Mouse (Mus musculus) left cerebral cortex, postnatal 10 days (tissue): Measurements from ENCODE around the gene H2-D1. TPM values are rescaled to one million over a fixed set of nuclear protein-coding genes. Genes with fewer than 3 reads are reported as not detected.

Experiments used
- DNase-seq, 2 experiments: peaks; one replicate each; pipeline ENCODE4 v3.0.0; 2021 to 2022; ENCODE audit warnings: low spot score in 2 of 2, mixed read lengths in 1 of 2; ENCODE audit errors: extremely low spot score in 1 of 2
- intact Hi-C: fragments of 180-260 bp; cut with DNase I; formaldehyde crosslinking; loops from one replicate; pipeline ENCODE4 v1.15.1; 2025
- total RNA-seq, 2 experiments: library from RNA; stranded (reverse); gene quantifications; 2 replicates each; pipeline ENCODE4 v1.2.3; 2021

The H2-D1 gene
- total RNA-seq, 2 experiments from 2014 or later, result 18.2 to 21.5 TPM

- intact Hi-C loops, result no loop called here
- DNase-seq, result no peak
Measured at GRCm38 (mm10) chr17:35236996-35237395, 25.5 kb upstream of the H2-D1 start.

- DNase-seq, result no peak
- intact Hi-C loops, result no loop called here
Measured at GRCm38 (mm10) chr17:35237504-35237903, 25.0 kb upstream of the H2-D1 start.

- intact Hi-C loops, result no loop called here
Measured at GRCm38 (mm10) chr17:35239700-35240099, 22.8 kb upstream of the H2-D1 start.

GRCm38 (mm10) chr17:35240384-35241304 lies 21.9 kb upstream of the H2-D1 start:
- no peak for DNase-seq
- intact Hi-C loops, result no loop called here

More at GRCm38 (mm10) chr17:35239700-35240099, 22.8 kb upstream of the H2-D1 start:
- no peak for DNase-seq

GRCm38 (mm10) chr17:35241305-35242014 lies 21.1 kb upstream of the H2-D1 start, which contains the start of gene Ddx39b:
Gene Ddx39b, plus strand, starts transcription at chr17:35241746.
- intact Hi-C loops, result no loop called here

GRCm38 (mm10) chr17:35242015-35242941 lies 20.3 kb upstream of the H2-D1 start:
- peak; percentile 59 to 80 for DNase-seq
- intact Hi-C loops, result no loop called here

More at GRCm38 (mm10) chr17:35241305-35242014, 21.1 kb upstream of the H2-D1 start, which contains the start of gene Ddx39b:
- DNase-seq, result peak; percentile 94 to 98

GRCm38 (mm10) chr17:35243086-35243485 lies 19.4 kb upstream of the H2-D1 start:
- intact Hi-C loops, result no loop called here
- DNase-seq, result peak in 1 of 2 experiments; percentile 71

- intact Hi-C loops, result no loop called here
- no peak for DNase-seq
Measured at GRCm38 (mm10) chr17:35244999-35245398, 17.5 kb upstream of the H2-D1 start.

- intact Hi-C loops, result no loop called here
- no peak for DNase-seq
Measured at GRCm38 (mm10) chr17:35245731-35246623, 16.6 kb upstream of the H2-D1 start.

GRCm38 (mm10) chr17:35247144-35247543 lies 15.4 kb upstream of the H2-D1 start:
- DNase-seq, result no peak
- intact Hi-C loops, result no loop called here

- no peak for DNase-seq
- intact Hi-C loops, result no loop called here
Measured at GRCm38 (mm10) chr17:35248986-35249385, 13.5 kb upstream of the H2-D1 start.

- intact Hi-C loops, result no loop called here
Measured at GRCm38 (mm10) chr17:35249451-35250197, 12.9 kb upstream of the H2-D1 start.

GRCm38 (mm10) chr17:35250348-35251120 lies 12.0 kb upstream of the H2-D1 start:
- DNase-seq, result no peak
- intact Hi-C loops, result no loop called here

More at GRCm38 (mm10) chr17:35249451-35250197, 12.9 kb upstream of the H2-D1 start:
- no peak for DNase-seq

GRCm38 (mm10) chr17:35251162-35251719 lies 11.3 kb upstream of the H2-D1 start:
- no peak for DNase-seq

GRCm38 (mm10) chr17:35251981-35252380 lies 10.5 kb upstream of the H2-D1 start:
- intact Hi-C loops, result no loop called here
- no peak for DNase-seq

More at GRCm38 (mm10) chr17:35251162-35251719, 11.3 kb upstream of the H2-D1 start:
- intact Hi-C loops, result no loop called here
